Mouse (Mus musculus) kidney, postnatal 10 days (tissue): ENCODE results near the gene Igfbp3.
"Not testable (repeated sequence)": the region's sequence is repeated elsewhere in the genome, so short reads cannot be mapped to it uniquely, and the experiment has no call there.

ENCODE experiments used
- DNase-seq: peaks from one replicate; pipeline ENCODE4 v3.0.0; 2021; ENCODE audit warnings: mixed read lengths

Igfbp3 gene

DNA sequence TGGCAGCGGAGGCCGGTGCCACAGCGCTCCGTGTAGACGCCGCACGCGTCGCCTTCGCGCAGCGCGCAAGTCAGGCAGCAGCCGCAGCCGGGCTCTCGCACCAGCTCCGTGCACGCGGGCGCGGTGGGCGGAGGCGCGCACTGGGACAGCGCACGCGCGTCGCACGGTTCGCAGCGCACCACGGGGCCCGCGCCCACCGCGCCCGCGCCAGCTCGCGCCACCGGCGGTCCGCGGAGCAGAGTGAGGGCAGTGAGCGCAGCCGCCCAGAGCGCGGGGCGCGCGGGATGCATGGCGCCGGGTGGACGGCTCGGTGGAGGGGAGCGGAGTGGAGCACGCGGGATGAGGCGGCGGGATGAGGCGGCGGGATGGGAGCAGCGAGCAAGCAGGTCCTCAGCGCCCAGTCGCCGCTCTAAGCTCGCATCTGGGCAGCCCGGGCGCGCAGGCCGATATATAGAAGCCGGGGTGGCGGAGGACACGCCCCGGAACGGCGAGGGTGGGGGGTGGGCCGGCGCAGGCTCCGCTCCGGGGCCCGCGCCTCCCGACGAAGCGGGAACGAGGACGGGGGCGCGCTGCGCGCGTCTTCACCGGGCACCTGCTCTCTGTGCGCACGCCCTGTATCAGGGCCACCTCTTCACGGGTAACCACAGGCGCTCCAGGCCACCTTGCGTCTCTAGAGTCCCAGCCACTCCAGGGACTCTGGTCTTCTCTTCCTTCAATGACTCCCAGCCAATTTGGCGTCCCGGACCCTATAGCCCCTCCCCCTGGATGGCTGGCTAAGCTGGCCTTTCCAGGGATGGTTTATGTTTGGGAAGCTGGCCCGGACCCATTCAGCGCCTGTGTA lies at the start of gene Igfbp3:
Gene Igfbp3, minus strand, starts transcription at position 423 of the 841 bp plus-strand sequence.
- peak; percentile 83 for DNase-seq

DNA sequence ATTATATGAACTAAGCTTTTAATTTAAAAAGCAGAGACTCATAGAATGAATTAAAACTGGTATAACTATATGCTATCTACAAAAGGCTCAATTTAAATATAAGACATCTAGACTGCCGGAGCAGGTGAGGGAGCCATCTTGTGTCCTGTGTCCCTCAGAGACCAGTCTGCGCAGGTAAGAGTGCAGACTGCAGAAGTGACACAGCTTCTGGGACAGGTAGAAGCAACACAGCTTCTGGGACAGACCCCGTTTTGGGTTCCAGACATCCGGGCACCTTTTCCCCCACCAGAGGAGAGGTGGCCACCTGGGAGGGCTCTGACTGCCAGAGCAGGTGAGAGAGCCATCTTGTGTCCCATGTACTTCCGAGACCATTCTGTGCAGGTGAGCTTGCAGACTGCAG lies 37.1 kb upstream of the Igfbp3 start:
- no peak for DNase-seq

DNA sequence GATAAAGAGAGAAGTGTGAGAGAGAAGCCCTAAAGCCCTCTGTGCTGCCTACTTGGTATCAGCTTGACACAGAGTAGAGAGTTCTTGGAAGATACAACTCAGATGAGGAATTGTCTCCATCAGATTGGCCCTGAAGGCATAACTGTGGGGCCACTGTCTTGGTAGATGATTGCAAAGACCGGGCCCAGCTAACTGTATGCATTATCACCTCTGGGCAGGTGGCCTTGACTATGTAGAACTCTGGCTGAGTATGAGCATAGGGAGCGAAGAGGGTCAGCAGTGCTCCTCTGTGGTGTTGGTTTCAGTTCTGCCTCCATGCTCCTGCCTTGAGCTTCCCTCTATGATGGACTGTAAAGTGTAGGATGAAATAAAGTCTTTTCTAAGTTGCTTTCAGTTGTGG lies 36.7 kb upstream of the Igfbp3 start:
- no peak for DNase-seq

DNA sequence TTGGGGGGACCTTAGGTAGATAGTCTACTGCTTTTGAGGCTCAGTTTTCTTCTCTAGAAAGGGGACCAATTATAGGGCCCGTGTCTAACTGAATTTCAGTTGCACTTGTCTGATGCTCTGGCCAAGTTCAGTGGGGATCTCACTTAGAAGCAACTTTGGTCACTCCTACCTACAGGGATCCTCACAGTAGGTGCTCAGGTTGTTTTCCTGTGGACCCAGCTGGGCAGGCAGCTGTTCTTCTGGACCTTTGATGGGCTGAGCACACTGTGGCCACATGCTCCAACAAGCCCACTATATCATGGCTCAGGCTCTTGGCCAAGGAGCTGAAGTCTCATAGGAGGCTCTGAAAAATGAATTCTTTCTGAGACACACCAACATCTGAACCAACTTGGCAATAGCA lies 31.1 kb upstream of the Igfbp3 start:
- DNase-seq: no peak

DNA sequence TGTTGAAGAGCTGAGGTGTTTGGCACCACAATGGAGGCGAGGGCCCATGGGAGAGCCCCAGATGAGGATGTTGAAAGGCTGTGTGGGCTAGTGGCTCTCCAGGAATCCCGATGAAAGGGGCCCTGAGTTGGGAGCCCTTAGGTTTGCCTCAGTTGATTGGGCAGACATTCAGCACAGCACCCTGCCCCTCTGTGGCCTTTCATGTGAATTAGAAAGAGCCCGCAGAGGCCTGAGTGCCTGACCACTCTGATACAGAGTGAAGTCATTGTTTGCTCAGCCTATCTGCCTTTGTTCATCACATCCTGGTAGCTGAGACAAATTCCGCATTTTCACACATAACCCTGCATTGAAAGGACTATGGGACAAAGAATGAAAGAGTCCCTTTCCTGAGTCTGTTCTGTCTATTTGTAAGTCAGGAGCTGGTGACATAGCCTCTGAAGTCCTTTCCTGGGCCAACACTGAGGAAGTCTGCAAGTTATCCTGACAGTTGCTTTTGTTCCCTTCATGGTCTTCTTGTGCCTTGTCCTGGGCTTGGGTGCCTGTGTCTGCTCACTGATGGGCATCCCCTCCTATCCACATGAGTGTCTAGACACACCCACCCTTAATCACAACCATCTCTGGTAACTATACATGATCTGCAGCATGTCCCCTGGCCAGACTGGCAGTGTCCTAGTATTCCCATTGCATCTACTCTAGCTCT lies 25.5 kb upstream of the Igfbp3 start:
- DNase-seq: no peak

DNA sequence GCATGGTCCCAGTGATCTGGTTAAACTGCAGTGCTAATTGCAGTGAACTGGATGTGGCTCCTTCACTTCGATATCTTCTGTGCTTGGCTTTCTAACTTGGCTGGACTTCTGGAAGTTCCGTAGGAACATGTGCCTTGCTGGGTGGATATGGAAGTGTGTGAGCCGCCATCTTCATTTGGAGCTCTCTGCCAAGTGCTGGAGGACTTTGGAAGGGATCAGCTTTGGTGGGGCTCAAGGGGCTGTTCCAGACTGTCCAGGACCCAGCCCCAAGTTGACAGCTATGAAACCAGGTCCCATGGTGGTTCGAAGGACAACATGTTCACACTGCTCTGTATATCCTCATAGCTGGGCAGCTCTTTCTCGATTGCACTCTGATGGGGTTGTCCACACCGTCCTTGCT lies 24.8 kb upstream of the Igfbp3 start:
- DNase-seq: no peak

DNA sequence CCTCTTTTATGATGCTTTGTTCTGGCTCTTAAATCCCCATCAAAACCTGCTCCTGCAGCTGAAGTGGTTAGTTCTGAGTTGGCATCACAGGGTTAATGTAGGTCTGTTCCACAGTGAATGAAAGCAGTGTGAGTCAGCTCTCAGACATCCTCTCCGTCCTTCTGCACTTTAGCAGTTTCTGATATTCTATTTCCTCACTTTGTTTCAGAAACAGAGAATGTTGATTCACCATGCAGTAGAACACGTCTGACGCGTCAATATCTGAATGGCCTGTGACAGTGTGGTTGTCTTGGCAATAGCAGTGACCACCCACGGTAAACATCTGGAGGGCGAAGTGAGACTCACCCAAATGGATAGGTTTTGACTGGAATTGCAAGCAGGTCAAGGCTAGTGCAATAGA lies 24.0 kb upstream of the Igfbp3 start:
- DNase-seq: no peak

DNA sequence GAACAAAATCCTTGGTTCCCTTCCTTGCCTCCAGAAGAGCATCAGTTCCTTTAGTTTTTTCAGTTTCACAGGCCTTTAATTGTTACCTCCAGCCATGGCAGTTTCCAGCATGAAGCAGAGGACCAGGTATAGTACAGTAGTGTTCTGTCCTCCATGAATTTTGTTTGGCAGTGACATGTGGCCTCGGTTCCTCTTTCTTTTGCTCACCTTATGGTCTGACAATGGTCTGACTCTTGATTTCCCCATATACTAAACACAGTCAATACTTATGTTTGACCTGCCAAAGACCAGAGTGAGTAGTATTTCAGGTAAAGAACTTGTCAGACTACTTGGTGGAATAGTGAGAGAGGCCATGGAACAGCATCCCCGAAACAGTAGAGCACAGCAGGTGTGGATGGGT lies 23.0 kb upstream of the Igfbp3 start:
- no peak for DNase-seq

DNA sequence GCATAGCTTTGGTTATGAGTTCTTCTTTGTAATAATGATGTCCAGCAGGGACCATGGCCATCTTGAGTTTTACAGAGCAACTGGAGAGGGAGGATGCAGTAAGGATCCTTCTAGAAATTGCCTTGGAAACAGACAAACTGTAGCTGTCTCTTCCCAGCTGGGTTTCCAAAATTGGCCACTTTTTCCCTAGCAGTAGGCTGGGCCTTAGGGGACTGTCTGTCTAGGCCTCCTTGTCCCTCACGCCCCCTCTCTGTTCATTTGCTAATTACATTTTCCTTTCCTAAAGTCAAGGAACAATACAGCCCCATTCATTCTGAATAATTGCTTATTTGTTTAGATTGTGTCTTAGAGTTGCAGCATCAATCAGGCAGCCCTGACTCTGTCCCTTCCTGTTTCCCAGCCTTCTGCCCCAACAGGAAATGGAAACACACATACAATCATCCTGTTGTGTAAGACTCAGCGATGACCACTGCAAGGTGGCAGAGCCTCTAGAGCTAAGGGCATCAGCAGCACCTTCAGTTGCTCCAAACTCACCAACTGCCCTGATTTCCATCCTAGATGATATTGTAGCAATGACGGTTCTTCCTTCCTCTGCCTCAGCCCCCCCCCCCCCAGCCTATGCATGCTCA lies 21.4 kb upstream of the Igfbp3 start:
- no peak for DNase-seq

DNA sequence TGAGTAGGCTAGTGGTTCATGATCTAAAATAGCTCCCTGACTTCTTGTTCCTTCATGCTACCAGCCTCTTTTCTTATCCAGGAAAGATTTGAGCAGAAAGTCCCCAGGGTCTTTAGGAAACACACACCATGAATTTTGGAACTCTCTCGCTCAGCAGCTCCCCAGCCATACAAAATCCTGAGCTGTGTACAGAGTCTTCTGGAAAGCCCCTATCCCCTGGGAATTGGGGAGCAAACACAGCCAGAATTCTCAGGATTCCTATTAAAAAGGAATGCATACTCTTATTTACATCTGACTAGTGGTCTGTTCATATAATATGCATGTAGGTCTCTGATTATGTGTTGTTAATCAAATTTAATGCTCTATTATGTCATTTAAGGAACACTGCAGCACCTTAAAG lies 20.7 kb upstream of the Igfbp3 start:
- no peak for DNase-seq

DNA sequence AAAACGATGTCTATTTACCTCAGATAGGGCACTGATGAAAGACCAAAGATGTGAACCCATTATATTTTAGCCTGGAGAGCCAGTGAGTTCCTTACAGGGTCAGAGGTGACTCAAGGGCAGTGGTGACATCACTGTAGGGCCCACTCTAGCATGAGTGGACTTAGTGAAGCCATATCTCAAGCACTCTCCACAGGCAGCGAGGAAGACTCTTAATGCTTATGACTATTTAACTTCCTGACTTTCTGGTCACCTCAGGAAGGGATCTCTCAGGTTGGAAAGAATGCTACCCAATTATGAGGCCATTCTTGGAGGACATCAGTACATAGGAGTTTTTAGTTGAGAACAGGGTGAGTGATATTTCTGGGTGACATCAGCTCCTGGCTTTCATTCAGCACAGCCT lies 19.6 kb upstream of the Igfbp3 start:
- DNase-seq: no peak

DNA sequence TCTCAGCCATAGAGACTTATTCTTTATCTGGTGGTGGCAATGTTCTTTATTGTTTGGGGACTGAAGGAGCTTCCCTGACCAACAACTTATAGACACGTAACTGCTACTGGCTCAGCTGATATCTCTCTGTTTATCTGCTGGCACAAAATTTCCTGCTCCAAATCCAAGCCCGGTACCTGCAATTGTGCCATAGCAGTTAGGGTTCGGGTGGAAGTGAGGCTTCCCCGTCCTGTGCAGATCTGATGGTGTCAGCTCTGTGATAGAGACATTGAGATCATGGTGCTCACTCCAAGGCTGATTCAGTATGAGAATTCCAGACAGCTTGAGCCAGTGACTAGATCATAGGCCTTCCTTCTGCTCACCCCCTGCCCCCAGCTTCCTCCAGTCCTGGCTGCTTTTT lies 18.2 kb upstream of the Igfbp3 start:
- DNase-seq: no peak

DNA sequence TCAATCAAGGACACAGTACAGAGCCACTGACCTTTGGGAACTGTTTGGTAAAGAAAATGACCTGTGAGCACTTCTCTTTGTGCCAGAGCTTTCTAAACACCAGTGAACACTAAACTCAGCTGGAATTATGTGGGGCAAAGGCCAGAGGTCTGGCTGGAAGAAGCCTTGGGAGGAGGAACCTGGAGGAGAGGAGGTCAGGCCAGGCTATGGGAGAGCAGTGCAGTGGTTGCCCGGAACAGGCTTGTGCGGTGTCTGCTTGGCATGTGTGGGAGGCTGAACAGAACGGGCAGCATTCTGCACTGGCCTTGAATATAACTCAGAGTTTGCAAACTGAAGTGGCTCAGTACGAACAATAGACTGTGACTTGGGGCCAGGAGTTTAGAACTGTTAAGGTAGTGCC lies 16.3 kb upstream of the Igfbp3 start:
- DNase-seq: no peak

DNA sequence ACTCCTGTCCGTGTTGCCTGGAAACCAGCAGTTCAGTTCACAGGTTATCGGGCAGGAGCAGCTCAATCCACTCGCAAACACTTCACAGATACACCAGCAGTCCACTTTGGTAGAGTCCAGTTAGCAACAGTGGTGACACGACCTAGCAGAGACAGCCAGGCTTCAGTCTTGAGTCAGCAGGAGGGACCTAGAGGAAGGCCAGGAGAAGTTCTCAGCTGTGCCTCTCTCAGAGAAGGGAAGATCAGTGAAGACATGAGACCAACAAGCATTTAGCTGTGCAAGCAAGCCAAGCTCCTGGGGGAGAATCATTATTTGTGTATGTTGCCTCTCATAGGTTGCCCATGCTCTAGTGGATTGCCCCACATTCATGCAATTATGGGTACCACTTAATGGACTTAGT lies 14.4 kb upstream of the Igfbp3 start:
- no peak for DNase-seq

DNA sequence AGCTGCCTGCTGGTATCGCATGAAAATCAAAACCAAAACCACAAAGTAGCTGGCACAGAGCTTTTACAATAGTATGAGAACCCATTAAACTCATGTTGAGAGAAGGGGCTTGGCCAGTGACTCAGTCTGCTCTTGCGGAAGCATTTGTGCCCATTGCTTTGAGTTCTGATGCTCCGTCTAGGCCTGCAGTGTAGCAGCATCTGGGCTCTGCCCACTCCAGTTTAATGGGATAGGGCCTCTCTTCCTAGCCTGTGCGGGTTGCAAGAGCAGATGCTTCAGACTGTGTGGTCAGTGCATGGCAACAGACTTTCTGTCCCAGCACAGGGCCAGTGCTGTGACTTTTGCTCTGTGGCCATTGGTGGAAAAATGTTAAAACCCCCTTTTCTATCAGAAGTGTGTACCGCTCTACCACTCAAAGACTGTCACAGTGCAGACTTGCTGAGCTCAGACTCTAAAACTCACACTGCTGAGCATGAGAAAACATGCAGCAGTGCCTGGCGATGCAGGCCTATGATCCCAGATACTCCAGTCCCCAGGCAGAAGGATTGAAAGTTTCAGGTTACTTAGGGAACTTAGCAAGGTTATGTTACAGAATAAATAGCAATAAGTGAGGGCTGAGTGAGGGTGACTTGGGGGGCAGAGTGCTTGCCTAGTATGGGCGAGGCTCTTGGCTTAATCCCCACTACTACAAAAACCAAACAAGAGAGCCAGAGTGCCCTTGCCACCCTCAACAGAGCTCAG lies 13.3 kb upstream of the Igfbp3 start:
- no peak for DNase-seq

DNA sequence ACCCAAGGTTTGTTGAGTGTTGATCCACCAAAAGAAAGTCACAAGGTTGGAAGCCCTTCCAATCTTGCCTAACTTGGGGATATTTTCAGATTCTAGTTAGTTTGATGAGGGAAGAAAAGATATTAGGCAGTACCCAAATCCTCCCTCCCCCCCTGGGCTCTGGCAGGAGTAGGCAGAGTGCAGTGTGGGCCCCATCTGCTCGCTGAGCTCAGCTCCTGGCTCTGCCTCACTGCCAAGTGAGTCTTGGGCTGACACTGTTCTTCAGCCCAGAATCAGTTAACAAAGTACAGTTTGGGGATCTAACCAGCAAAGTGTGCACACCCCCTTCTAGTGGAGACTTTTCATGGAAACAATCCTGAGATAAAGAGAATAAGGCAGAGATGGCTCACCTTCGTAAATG lies 12.5 kb upstream of the Igfbp3 start:
- no peak for DNase-seq

DNA sequence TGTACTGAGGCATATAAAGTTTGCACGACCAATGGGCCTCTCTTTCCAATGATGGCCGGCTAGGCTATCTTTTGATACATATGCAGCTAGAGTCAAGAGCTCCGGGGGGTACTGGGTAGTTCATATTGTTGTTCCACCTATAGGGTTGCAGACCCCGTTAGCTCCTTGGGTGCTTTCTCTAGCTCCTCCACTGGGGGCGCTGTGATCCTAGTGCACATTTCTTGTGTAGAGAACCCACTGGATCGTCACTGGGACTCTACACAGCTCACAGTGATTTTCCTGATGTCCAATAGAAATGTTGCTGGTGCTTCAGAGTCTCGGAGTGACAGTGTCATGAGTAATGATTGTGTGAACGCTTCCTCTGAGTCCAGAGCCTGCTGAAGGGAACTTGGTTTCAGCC lies 8.1 kb upstream of the Igfbp3 start:
- DNase-seq: not testable (repeated sequence)

DNA sequence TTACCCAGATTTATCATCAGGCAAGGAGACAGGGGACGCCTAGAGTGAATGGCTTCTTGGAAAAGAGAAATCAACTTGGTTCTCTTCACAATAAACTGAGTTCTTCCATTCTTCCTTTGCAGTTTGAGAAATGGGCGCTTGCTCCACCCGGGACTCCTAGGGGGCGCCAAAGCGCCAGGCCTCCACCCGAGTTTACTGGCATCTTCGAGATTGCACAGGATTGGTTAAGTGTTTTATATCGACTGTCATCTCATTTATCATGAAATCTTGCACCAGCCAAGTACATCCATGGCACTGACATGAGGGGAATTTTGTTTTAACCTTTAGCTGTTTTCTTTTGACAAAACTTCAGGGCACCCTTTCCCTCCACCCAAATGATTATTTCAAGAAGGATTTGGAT lies 2.0 kb upstream of the Igfbp3 start:
- peak; percentile 89 for DNase-seq

DNA sequence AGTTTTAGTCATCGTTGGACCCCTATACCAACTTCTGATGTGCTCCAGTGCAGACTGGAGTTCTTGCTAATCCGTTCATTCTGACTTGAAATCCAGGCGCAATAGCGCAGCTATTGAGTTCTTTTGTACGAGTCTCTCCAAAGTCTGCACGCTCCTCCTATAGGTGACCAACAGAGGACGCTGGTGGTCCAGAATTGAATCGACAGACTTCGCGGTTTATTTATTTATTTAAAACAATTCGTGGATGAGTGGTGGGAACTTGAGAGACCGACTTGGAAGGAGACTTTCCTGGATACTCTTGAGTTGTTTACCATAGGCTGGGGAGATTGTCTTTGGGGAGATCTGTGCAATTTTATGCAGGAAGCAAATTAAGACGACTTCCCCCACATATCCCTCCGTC lies 1.0 kb upstream of the Igfbp3 start:
- DNase-seq: peak; percentile 84

DNA sequence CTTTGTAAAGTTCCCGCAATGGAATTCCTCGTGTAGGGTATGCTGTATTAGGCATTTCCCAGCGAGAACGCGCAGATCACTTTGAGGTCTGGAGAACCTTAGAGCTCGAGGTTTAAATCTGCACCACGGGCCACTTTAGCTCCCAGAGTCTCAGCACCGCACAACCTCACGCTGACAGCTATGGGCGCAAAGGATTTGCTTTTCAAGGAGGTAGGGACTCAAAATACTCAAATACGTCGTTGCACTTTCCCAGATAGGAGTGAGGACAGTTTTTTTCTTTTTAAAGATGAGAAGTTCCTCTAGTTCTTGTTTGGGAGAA lies 578 bp upstream of the Igfbp3 start:
- DNase-seq: no peak

DNA sequence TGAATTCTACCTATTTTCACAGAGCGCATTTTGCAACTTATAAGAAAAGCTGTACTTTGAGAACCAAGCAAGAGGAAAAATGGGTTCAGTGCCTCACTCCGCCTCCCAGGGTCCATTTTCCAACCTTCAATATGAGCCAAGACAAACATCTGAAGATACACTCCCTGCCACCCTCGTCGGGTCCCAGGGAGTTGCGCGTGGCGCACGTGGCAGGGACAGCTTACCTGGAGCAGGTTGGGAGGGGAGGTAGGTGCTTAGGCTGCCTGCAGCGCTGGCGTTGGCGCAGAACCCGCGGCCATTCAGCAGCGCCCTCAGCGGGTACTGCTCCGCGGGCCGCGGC lies 592 bp downstream of the Igfbp3 start:
- DNase-seq: no peak

DNA sequence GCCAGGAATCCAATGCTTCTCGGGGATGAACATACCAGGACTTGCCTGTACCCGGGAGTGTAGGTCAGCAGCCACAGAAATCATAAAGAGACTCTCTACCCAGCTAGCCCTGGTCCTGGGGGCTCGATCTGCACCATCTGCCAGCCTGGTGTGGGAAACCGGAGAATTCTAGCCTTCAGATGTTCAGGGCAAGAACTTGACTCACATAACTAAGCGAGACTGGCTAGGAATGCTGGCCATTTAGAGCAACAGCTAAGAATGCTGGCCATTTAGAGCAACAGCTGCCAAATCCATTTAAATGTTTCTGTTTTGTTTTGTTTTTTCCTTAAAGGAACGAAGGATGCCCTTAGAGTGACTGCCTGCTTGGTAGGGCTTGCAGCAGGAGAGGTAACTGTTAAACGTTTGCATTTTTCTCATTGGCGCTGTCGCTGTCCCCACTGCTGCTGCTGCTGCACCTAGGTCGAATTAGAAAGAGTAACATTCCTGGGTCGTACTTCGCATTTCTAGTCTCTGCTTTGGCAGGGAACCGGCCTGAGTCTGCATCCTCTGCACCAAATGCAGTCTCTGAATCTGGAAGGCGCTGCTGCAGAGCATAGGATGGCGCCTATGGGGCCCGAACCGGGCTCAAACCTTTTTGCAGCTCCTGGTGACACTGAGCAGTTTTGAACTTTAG lies 1.5 kb downstream of the Igfbp3 start:
- DNase-seq: no peak

DNA sequence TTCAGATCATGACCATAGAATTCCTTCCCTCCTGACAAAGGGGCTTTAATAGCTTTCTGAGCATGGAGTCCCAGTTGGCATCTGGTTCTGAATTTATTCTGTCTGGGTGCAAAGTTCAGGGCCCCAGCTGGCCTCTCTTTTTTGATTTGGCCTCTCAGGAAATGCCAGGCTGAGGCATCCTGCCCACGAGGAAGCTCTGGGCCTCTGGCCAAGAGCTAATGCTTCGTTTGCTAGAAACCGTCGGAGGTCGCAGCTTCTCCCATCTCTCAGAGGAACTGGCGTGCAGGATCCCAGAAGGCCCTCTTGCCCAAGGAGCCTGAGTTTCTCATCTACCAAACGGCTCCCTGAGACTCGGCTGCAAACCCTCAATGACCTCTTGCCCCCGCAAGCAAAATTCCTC lies 2.5 kb downstream of the Igfbp3 start:
- DNase-seq: peak; percentile 74
